Mouse (Mus musculus) adrenal gland (tissue): ENCODE results near the gene H2al1g.
"Not testable (repeated sequence)": the region's sequence is repeated elsewhere in the genome, so short reads cannot be mapped to it uniquely, and the experiment has no call there.

ENCODE experiments used
- intact Hi-C: fragments of 180-260 bp; cut with DNase I; formaldehyde crosslinking; loops from one replicate; pipeline ENCODE4 v1.15.1; 2025
- long read RNA-seq, 2 experiments: library from polyadenylated mRNA; unstranded; transcript quantifications; one replicate each; pipeline ENCODE4 v2.0.0; 2020; ENCODE audit warnings: borderline replicate concordance in 1 of 2; ENCODE audit not compliant: insufficient replicate concordance in 1 of 2

H2al1g gene
- long read RNA-seq, experiment 1: 0 reads
- long read RNA-seq, experiment 2: 0 reads

- intact Hi-C loops: not testable (repeated sequence)
Measured at GRCm38 (mm10) chrX:11317956-11318355, at the start of gene H2al1g. H2al1g (plus strand) TSS chrX:11318256.

GRCm38 (mm10) chrX:11269074-11269473, 49.0 kb upstream of the H2al1g start:
- intact Hi-C loops: no loop called here

- intact Hi-C loops: no loop called here
Measured at GRCm38 (mm10) chrX:11273190-11273589, 44.9 kb upstream of the H2al1g start.

- intact Hi-C loops: no loop called here
Measured at GRCm38 (mm10) chrX:11277083-11277482, 41.0 kb upstream of the H2al1g start.

- intact Hi-C loops: no loop called here
Measured at GRCm38 (mm10) chrX:11280741-11281140, 37.3 kb upstream of the H2al1g start.

GRCm38 (mm10) chrX:11288306-11288882, 29.7 kb upstream of the H2al1g start:
- intact Hi-C loops: no loop called here

- intact Hi-C loops: no loop called here
Measured at GRCm38 (mm10) chrX:11289244-11289643, 28.8 kb upstream of the H2al1g start.

- intact Hi-C loops: not testable (repeated sequence)
Measured at GRCm38 (mm10) chrX:11298957-11299356, 19.1 kb upstream of the H2al1g start, which contains the start of gene H2al1a. H2al1a (plus strand) TSS chrX:11299257.

- intact Hi-C loops: not testable (repeated sequence)
Measured at GRCm38 (mm10) chrX:11302132-11302531, 15.9 kb upstream of the H2al1g start, which contains the start of gene H2al1b. H2al1b (plus strand) TSS chrX:11302432.

GRCm38 (mm10) chrX:11305355-11305754, 12.7 kb upstream of the H2al1g start, which contains the start of gene H2al1c:
H2al1c (plus strand) TSS chrX:11305655.
- intact Hi-C loops: not testable (repeated sequence)

- intact Hi-C loops: not testable (repeated sequence)
Measured at GRCm38 (mm10) chrX:11308524-11308923, 9.5 kb upstream of the H2al1g start, which contains the start of gene H2al1d. H2al1d (plus strand) TSS chrX:11308824.

GRCm38 (mm10) chrX:11311634-11312033, 6.4 kb upstream of the H2al1g start, which contains the start of gene H2al1e:
H2al1e (plus strand) TSS chrX:11311934.
- intact Hi-C loops: not testable (repeated sequence)

- intact Hi-C loops: not testable (repeated sequence)
Measured at GRCm38 (mm10) chrX:11314858-11315257, 3.2 kb upstream of the H2al1g start, which contains the start of gene H2al1f. H2al1f (plus strand) TSS chrX:11315158.

- intact Hi-C loops: not testable (repeated sequence)
Measured at GRCm38 (mm10) chrX:11321192-11321591, 3.1 kb downstream of the H2al1g start, which contains the start of gene H2al1h. H2al1h (plus strand) TSS chrX:11321492.

GRCm38 (mm10) chrX:11324359-11324758, 6.3 kb downstream of the H2al1g start, which contains the start of gene H2al1i:
H2al1i (plus strand) TSS chrX:11324659.
- intact Hi-C loops: not testable (repeated sequence)

- intact Hi-C loops: not testable (repeated sequence)
Measured at GRCm38 (mm10) chrX:11327522-11327921, 9.5 kb downstream of the H2al1g start, which contains the start of gene H2al1j. H2al1j (plus strand) TSS chrX:11327822.

GRCm38 (mm10) chrX:11345762-11346161, 27.7 kb downstream of the H2al1g start:
- intact Hi-C loops: no loop called here

GRCm38 (mm10) chrX:11346756-11347155, 28.7 kb downstream of the H2al1g start:
- intact Hi-C loops: no loop called here

GRCm38 (mm10) chrX:11360823-11361222, 42.8 kb downstream of the H2al1g start:
- intact Hi-C loops: no loop called here

GRCm38 (mm10) chrX:11361261-11361660, 43.2 kb downstream of the H2al1g start:
- intact Hi-C loops: no loop called here

GRCm38 (mm10) chrX:11363890-11364289, 45.8 kb downstream of the H2al1g start:
- intact Hi-C loops: no loop called here

GRCm38 (mm10) chrX:11365151-11365550, 47.1 kb downstream of the H2al1g start:
- intact Hi-C loops: no loop called here
